Mouse (Mus musculus): ENCODE results near the gene Mrpl23.

DNA sequence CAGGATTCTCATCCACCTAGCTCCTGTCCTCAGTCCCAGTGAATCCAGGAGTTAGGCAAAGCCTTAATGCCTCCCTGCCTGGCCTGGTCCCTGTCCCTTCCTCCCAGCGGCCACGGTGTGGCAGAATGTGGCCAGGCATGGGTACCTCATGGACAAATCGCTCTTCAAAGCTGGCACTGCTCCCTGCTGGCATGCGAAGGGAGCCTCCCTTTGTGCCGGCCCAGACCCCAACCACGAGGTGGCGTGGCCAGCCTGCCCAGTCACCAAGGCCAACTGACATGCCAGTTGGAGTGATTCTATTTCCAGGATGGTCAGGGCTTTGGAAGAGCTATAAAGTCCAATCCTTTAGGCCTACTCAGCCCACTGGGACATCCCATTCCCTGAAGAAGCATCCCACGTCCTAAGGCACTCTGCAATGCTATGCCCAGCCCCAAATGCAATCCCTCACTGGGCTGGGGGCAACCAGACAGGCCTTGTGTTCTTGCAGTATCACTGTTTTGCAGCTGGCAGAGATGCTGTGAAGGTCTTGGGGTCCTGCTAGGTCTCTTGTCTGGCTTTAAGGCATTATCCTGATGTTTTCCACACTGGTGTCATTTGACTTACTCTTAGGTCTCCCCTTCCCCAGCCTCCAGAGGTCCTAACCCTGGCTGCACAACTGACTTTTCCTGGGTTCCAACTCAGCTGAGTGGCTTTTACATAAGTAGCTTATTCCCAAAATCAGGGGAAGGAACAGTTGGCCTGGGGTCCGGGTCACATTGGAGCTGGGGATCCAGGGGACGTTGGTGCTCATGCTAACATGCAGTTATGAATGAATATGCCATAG lies 17.7 kb downstream of the Mrpl23 start:
- TF ChIP-seq CTCF (IDR thresholded peaks at IDR 0.05; ENCODE audit: low read depth) = peak; percentile 32
- no peak for TF ChIP-seq EP300 (IDR thresholded peaks at IDR 0.05; ENCODE audit: low read depth)

All from liver, postnatal 0 days (tissue).